Mouse (Mus musculus): Measurements from ENCODE around the gene Gsk3b.

DNA sequence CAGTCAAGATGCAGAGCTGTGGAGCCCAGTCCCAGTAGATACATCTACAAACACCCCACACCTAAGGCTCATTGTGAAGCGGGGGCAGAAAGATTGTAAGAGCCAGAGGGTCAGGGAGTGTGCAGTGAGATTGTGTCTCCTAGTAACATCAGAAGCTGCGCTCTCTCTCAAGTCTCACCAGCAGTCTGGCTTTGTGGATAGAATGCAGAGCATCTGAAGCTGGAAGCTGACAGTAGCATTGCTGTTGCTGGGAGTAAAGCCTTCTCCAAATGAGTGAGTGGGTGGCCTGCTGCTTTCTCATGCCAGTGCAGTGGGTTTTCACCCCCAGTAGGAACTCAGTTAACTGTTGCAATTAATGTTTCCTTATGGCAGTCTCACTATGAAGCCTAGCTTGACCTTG is 25.3 kb downstream of the Gsk3b start:
- no peak for TF ChIP-seq CTCF (conservative IDR thresholded peaks at IDR 0.05; ENCODE audit: low read length)
- TF ChIP-seq NANOG (IDR thresholded peaks at IDR 0.05; ENCODE audit: borderline replicate concordance, low read length), result no peak
- TF ChIP-seq POU5F1 (IDR thresholded peaks at IDR 0.05; ENCODE audit: borderline replicate concordance, low read length), result no peak
